Mouse (Mus musculus) intestine, embryonic 14.5 days (tissue): ENCODE measurements around the gene Etl4. TPM values are rescaled to one million over a fixed set of nuclear protein-coding genes. Genes with fewer than 3 reads are reported as not detected.

ENCODE experiments used
- ATAC-seq: fragments of 200-750 bp; cut with Nextera tagmentation; replicated peaks from 2 replicates; pipeline ENCODE4 v1.8.0; 2017; ENCODE audit warnings: low read depth, moderate number of reproducible peaks, moderate TSS enrichment, moderate library complexity; ENCODE audit not compliant: low FRiP score, low TSS enrichment
- DNase-seq: peaks from one replicate; pipeline ENCODE4 v3.0.0-alpha.2; 2018; ENCODE audit warnings: low spot score
- H3K27ac ChIP-seq: fragments of 300-500 bp; sonication (generic); 2 replicates; pipeline ENCODE4 v1.5.1; 2014; ENCODE audit warnings: low read depth, mild to moderate bottlenecking, control low read depth
- H3K27me3 ChIP-seq: fragments of 300-500 bp; sonication (generic); replicated peaks from 2 replicates; pipeline ENCODE4 v1.6.1; 2014; ENCODE audit warnings: low read length, control low read depth; ENCODE audit not compliant: control insufficient read depth, insufficient read depth
- H3K36me3 ChIP-seq: fragments of 300-500 bp; sonication (generic); 2 replicates; pipeline ENCODE4 v1.6.1; 2014; ENCODE audit warnings: low read length, control low read depth; ENCODE audit not compliant: control insufficient read depth, insufficient read depth
- H3K4me1 ChIP-seq: fragments of 300-500 bp; sonication (generic); replicated peaks from 2 replicates; pipeline ENCODE4 v1.6.1; 2014; ENCODE audit warnings: low read length, control low read depth, mixed read lengths; ENCODE audit not compliant: control insufficient read depth, insufficient read depth
- H3K4me2 ChIP-seq: fragments of 300-500 bp; sonication (generic); 2 replicates; pipeline ENCODE4 v1.6.1; 2014; ENCODE audit warnings: low read length
- H3K4me3 ChIP-seq: fragments of 300-500 bp; sonication (generic); 2 replicates; pipeline ENCODE4 v1.5.1; 2014; ENCODE audit warnings: low read depth, low read length, control low read depth, mixed read lengths
- H3K9ac ChIP-seq: fragments of 300-500 bp; sonication (generic); 2 replicates; pipeline ENCODE4 v1.6.1; 2014; ENCODE audit warnings: mild to moderate bottlenecking, low read length
- H3K9me3 ChIP-seq: fragments of 300-500 bp; sonication (generic); 2 replicates; pipeline ENCODE4 v1.6.1; 2016; ENCODE audit warnings: low read length, control low read depth; ENCODE audit not compliant: control insufficient read depth
- WGBS: fragments of 180-500 bp; shearing (Covaris S2); extraction: QIAGEN DNeasy Blood & Tissue Kit; methylation state at CpG from one replicate; pipeline ENCODE4 v1.1.7; 2014; 5-methylcytosine and 5-hydroxymethylcytosine counted together
- polyA plus RNA-seq: library from polyadenylated mRNA; unstranded; fragments of >200 nt; fragmentation: Nextera tagmentation; extraction: Ambion mirVana; gene quantifications from 2 replicates; pipeline ENCODE4 v1.2.1, GENCODE M21; 2014

Gene Etl4
- polyA plus RNA-seq, 1 experiment from 2014 or later = 47.8 TPM

GRCm38 (mm10) chr2:20603536-20603935 is 694.0 kb downstream of the Etl4 start:
- no peak for ATAC-seq
- no peak overlapping the region for H3K4me3 ChIP-seq
- no peak overlapping the region for H3K4me2 ChIP-seq
- no peak overlapping the region for H3K9ac ChIP-seq
- H3K9me3 ChIP-seq = no peaks in the 10 kb centered on the region
- H3K27me3 ChIP-seq = no peaks in the 10 kb centered on the region
- H3K36me3 ChIP-seq = no peaks in the 10 kb centered on the region
- no peaks in the 10 kb centered on the region for H3K4me1 ChIP-seq
- 89% methylated on average over 6 of the region's 6 CpGs for WGBS
- H3K27ac ChIP-seq = no peak overlapping the region
- no peak for DNase-seq

GRCm38 (mm10) chr2:20603991-20604390 is 694.4 kb downstream of the Etl4 start:
- ATAC-seq (no peak), DNase-seq (no peak)
- Histone ChIP-seq H3K4me2 (no peak overlapping the region), H3K36me3 (no peaks in the 10 kb centered on the region), H3K27me3 (no peaks in the 10 kb centered on the region), H3K27ac (no peak overlapping the region), H3K4me1 (no peaks in the 10 kb centered on the region), H3K4me3 (no peak overlapping the region), H3K9me3 (no peaks in the 10 kb centered on the region), H3K9ac (no peak overlapping the region)
- 81% methylated on average over 6 of the region's 6 CpGs for WGBS

DNA sequence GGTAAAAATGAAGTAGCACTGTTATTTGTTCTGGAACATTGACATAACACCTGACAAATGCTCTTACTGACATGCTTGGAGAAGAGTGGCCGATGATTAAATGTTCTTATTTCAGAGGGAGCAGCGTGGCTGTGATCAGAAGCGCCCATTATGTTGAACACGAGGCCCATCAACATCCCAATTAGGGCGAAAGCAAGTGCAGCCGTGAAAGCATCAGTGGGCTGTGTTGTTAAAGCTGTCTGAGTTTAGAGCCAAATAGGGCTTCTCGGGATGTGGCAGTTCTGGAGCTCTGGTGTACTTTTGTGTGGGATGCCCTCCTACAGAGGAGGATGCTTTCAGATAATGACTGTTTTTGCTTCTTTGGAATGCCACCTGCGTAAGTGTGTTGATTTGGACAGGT is 699.6 kb downstream of the Etl4 start:
- Histone ChIP-seq H3K4me2 (no peak overlapping the region), H3K27me3 (no peaks in the 10 kb centered on the region), H3K9ac (no peak overlapping the region), H3K4me3 (no peak overlapping the region), H3K36me3 (no peaks in the 10 kb centered on the region), H3K4me1 (no peaks in the 10 kb centered on the region; the same call in 1 of the 2 replicates), H3K27ac (no peak overlapping the region), H3K9me3 (no peaks in the 10 kb centered on the region)
- 84% methylated on average over 8 of the region's 8 CpGs for WGBS
- ATAC-seq (no peak), DNase-seq (no peak)

- no peaks in the 10 kb centered on the region for H3K36me3 ChIP-seq
- no peak overlapping the region for H3K4me2 ChIP-seq
- no peaks in the 10 kb centered on the region; the same call in 1 of the 2 replicates for H3K4me1 ChIP-seq
- no peak overlapping the region for H3K4me3 ChIP-seq
- H3K27me3 ChIP-seq = no peaks in the 10 kb centered on the region
- WGBS = 75% methylated on average over 1 of the region's 1 CpGs
- ATAC-seq (no peak), DNase-seq (no peak)
- H3K27ac ChIP-seq = no peak overlapping the region
- no peak overlapping the region for H3K9ac ChIP-seq
- H3K9me3 ChIP-seq = no peaks in the 10 kb centered on the region
Measured at GRCm38 (mm10) chr2:20615948-20616347, 706.4 kb downstream of the Etl4 start.

DNA sequence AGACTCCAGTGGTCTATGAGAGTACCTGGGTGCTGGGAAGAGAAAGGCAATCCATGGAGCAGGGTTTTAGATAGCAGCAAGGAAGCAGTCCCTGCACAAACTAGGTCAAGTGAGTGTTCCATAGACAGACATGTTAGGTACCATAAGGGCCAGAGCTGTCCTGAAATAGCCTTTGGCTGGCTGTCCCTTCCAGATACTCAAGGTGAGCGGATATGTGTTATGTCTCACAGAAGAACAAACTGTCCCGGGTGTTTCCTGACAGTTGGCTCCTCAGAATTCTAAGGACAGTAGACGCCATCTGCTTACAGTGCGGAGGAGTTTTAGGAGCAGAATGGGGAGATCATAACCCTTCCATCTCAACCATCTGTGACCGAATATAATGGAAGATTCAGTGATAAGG is 708.8 kb downstream of the Etl4 start:
- no peak overlapping the region for H3K4me3 ChIP-seq
- H3K9ac ChIP-seq = no peak overlapping the region
- no peaks in the 10 kb centered on the region for H3K4me1 ChIP-seq
- H3K27ac ChIP-seq = no peak overlapping the region
- H3K27me3 ChIP-seq = no peaks in the 10 kb centered on the region
- H3K4me2 ChIP-seq = no peak overlapping the region
- no peaks in the 10 kb centered on the region for H3K9me3 ChIP-seq
- DNase-seq = no peak
- WGBS = 91% methylated on average over 5 of the region's 5 CpGs
- no peak for ATAC-seq
- H3K36me3 ChIP-seq = no peaks in the 10 kb centered on the region

DNA sequence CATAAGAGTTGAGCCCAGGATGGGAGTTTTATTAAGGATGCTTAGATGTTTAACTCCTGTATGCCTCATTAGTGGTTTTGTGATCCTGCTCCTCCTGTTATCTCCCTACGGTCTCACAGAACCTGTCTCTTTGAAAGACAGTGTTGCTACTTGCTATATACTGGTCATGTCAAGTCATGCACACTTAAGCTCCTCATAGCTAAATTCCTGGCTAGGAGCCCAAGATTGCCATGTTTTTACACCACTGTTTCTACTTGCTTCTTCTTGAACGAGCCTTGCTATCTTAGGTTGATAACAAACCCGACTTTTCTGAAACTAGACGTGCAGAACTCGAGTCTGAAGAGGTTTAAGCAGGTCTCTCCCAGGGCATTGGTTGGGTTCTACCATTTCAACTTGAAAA is 710.3 kb downstream of the Etl4 start:
- ATAC-seq = no peak
- Histone ChIP-seq H3K27me3 (no peaks in the 10 kb centered on the region), H3K4me2 (no peak overlapping the region), H3K4me1 (no peaks in the 10 kb centered on the region), H3K27ac (no peak overlapping the region), H3K4me3 (no peak overlapping the region), H3K9me3 (no peaks in the 10 kb centered on the region), H3K36me3 (no peaks in the 10 kb centered on the region), H3K9ac (no peak overlapping the region)
- DNase-seq = no peak
- 80% methylated on average over 5 of the region's 5 CpGs for WGBS

GRCm38 (mm10) chr2:20629156-20629712 is 719.7 kb downstream of the Etl4 start:
- Histone ChIP-seq H3K27ac (peak overlapping the region; percentile 82), H3K9ac (peak overlapping the region; percentile 7; the same call in 1 of the 2 replicates), H3K4me1 (peaks cover 4% of the 10 kb centered on the region; the same call in 1 of the 2 replicates), H3K27me3 (no peaks in the 10 kb centered on the region), H3K4me3 (no peak overlapping the region), H3K36me3 (no peaks in the 10 kb centered on the region), H3K9me3 (no peaks in the 10 kb centered on the region), H3K4me2 (no peak overlapping the region)
- ATAC-seq = peak; percentile 74
- WGBS = 63% methylated on average over 8 of the region's 8 CpGs
- no peak for DNase-seq

GRCm38 (mm10) chr2:20638604-20639003 is 729.0 kb downstream of the Etl4 start:
- Histone ChIP-seq H3K4me3 (no peak overlapping the region), H3K36me3 (no peaks in the 10 kb centered on the region), H3K9ac (no peak overlapping the region), H3K4me1 (no peaks in the 10 kb centered on the region), H3K27ac (no peak overlapping the region), H3K4me2 (no peak overlapping the region), H3K9me3 (no peaks in the 10 kb centered on the region), H3K27me3 (no peaks in the 10 kb centered on the region)
- ATAC-seq (no peak), DNase-seq (no peak)
- WGBS = 77% methylated on average over 3 of the region's 3 CpGs

DNA sequence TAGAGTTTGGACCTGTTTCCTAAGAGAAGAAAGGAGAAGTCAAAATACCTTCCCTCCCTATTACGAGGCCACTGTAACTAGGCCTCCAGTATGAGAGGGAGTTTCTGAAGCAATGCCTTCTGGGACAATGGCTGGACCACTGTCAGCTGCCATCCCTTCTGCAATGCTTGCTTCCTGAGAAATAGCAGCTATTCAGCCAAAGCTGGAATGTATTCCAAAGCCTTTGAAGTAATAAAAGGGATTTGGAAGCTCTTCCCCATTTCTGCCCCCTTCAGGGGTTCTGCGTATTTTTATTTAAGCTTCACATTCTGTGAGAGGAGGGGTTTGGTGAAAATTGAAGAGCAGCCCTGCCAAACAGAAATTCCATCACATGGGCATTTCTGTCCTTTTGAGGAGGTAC is 730.1 kb downstream of the Etl4 start:
- no peaks in the 10 kb centered on the region for H3K36me3 ChIP-seq
- 64% methylated on average over 2 of the region's 2 CpGs for WGBS
- no peaks in the 10 kb centered on the region for H3K27me3 ChIP-seq
- H3K4me2 ChIP-seq = no peak overlapping the region
- H3K27ac ChIP-seq = no peak overlapping the region
- ATAC-seq = no peak
- no peak for DNase-seq
- no peaks in the 10 kb centered on the region for H3K4me1 ChIP-seq
- H3K9ac ChIP-seq = no peak overlapping the region
- H3K4me3 ChIP-seq = no peak overlapping the region
- H3K9me3 ChIP-seq = no peaks in the 10 kb centered on the region
